In genomic region chr4:154170506-154171150, GRCm38 (mm10) we compare ENCODE assay signal across 8 mouse cellular contexts. TPM values are rescaled to one million over a fixed set of nuclear protein-coding genes. Genes with fewer than 3 reads are reported as not detected.
DNase-seq lines count a peak whose midpoint lies in the region; ATAC-seq and TF ChIP-seq lines count a peak whose summit lies in the region.

Gene Megf6 (plus strand): TSS chr4:154170730.

- peak; percentile 42; the same call in 1 of the 2 replicates for ATAC-seq in hindbrain, postnatal 0 days
- ATAC-seq in lung, embryonic 14.5 days (ENCODE audit: insufficient read depth), result peak; percentile 78
- ATAC-seq in stomach, embryonic 14.5 days (ENCODE audit: insufficient number of reproducible peaks, insufficient read depth, low FRiP score, low read depth), result peak; percentile 83; the same call in 1 of the 2 replicates

- peaks cover 22% of the 10 kb centered on the region; the same call in 1 of the 2 replicates for H3K27me3 ChIP-seq in hindbrain, postnatal 0 days (ENCODE audit: insufficient read depth, low read length)
- peaks cover 48% of the 10 kb centered on the region for H3K27me3 ChIP-seq in lung, embryonic 14.5 days (ENCODE audit: insufficient read depth, low read length)
- H3K27me3 ChIP-seq in stomach, embryonic 14.5 days (ENCODE audit: control insufficient read depth, insufficient read depth, low read length), result peaks cover 18% of the 10 kb centered on the region

- no peaks in the 10 kb centered on the region for H3K9me3 ChIP-seq in hindbrain, postnatal 0 days (ENCODE audit: low read length)
- H3K9me3 ChIP-seq in lung, embryonic 14.5 days (ENCODE audit: low read depth, low read length), result no peaks in the 10 kb centered on the region
- H3K9me3 ChIP-seq in stomach, embryonic 14.5 days (ENCODE audit: control insufficient read depth, low read depth, low read length), result no peaks in the 10 kb centered on the region

- H3K9ac ChIP-seq in hindbrain, postnatal 0 days (replicated peaks; ENCODE audit: low read length), result 0 out of 2 replicates have a peak within 1 kb of the TSS, but pooled peaks have one; percentile 33
- H3K9ac ChIP-seq in lung, embryonic 14.5 days, result peak within 1 kb of the TSS; percentile 23
- H3K9ac ChIP-seq in stomach, embryonic 14.5 days (replicated peaks; ENCODE audit: low read depth, low read length), result peak within 1 kb of the TSS; percentile 21; the same call in 1 of the 2 replicates

- H3K4me3 ChIP-seq in embryonic fibroblast, embryonic 13.5 days (ENCODE audit: insufficient read depth, low read length), result peak within 1 kb of the TSS; percentile 37
- peak within 1 kb of the TSS; percentile 48 for H3K4me3 ChIP-seq in hindbrain, postnatal 0 days (ENCODE audit: low read length)
- H3K4me3 ChIP-seq in lung, embryonic 14.5 days (ENCODE audit: low read depth, low read length), result peak within 1 kb of the TSS; percentile 52
- peak within 1 kb of the TSS; percentile 49 for H3K4me3 ChIP-seq in stomach, embryonic 14.5 days (ENCODE audit: low read depth, low read length)

- 1% methylated on average over 51 of the region's 61 CpGs for WGBS in hindbrain, postnatal 0 days
- WGBS in lung, embryonic 14.5 days, result under 1% methylated on average over 56 of the region's 61 CpGs
- WGBS in stomach, embryonic 14.5 days, result 1% methylated on average over 56 of the region's 61 CpGs

- TF ChIP-seq POLR2A in embryonic fibroblast, embryonic 13.5 days (IDR thresholded peaks at IDR 0.05; ENCODE audit: low read depth, low read length), result no peak

- no peaks in the 10 kb centered on the region for H3K36me3 ChIP-seq in hindbrain, postnatal 0 days (ENCODE audit: insufficient read depth, low read length)
- no peaks in the 10 kb centered on the region for H3K36me3 ChIP-seq in lung, embryonic 14.5 days (ENCODE audit: insufficient read depth)
- no peaks in the 10 kb centered on the region for H3K36me3 ChIP-seq in stomach, embryonic 14.5 days (ENCODE audit: control insufficient read depth, insufficient read depth, low read length)

- TF ChIP-seq CTCF in embryonic fibroblast, embryonic 13.5 days (IDR thresholded peaks at IDR 0.05; ENCODE audit: borderline replicate concordance, insufficient read depth, low read length), result no peak
- TF ChIP-seq CTCF in hindbrain, postnatal 0 days (IDR thresholded peaks at IDR 0.05; ENCODE audit: low read depth), result no peak
- no peak for TF ChIP-seq CTCF in lung, embryonic 14.5 days (IDR thresholded peaks at IDR 0.05; ENCODE audit: low read depth)

- DNase-seq in ovary, postnatal 14 days (ENCODE audit: low spot score), result peak; percentile 44
- DNase-seq in ovary, adult 18-20 months (ENCODE audit: low spot score), result no peak
- DNase-seq in hindbrain, postnatal 0 days (ENCODE audit: low spot score), result peak; percentile 40
- DNase-seq in lung, embryonic 14.5 days, result peak; percentile 72
- no peak for DNase-seq in right cerebral cortex, postnatal 10 days (ENCODE audit: low spot score in 2 of 2)
- DNase-seq in thymus, postnatal 36 days, result no peak

- peak within 1 kb of the TSS; percentile 85 for H3K4me2 ChIP-seq in hindbrain, postnatal 0 days (ENCODE audit: low read depth, low read length)
- peak within 1 kb of the TSS; percentile 88 for H3K4me2 ChIP-seq in lung, embryonic 14.5 days
- peak within 1 kb of the TSS; percentile 99 for H3K4me2 ChIP-seq in stomach, embryonic 14.5 days (replicated peaks; ENCODE audit: low read depth, low read length)

- no peaks in the 10 kb centered on the region for H3K4me1 ChIP-seq in embryonic fibroblast, embryonic 13.5 days (ENCODE audit: control insufficient read depth, insufficient read depth, low read length)
- peaks cover 5% of the 10 kb centered on the region; the same call in 1 of the 2 replicates for H3K4me1 ChIP-seq in hindbrain, postnatal 0 days (ENCODE audit: insufficient read depth, low read length)
- H3K4me1 ChIP-seq in lung, embryonic 14.5 days (ENCODE audit: insufficient read depth), result 0 out of 2 replicates have a peak, but pooled peaks cover 3% of the 10 kb centered on the region
- H3K4me1 ChIP-seq in stomach, embryonic 14.5 days (ENCODE audit: control insufficient read depth, insufficient read depth, low read length), result peaks cover 13% of the 10 kb centered on the region; the same call in 1 of the 2 replicates

- H3K27ac ChIP-seq in embryonic fibroblast, embryonic 13.5 days (ENCODE audit: insufficient read depth, low read length), result no peak within 1 kb of the TSS
- H3K27ac ChIP-seq in hindbrain, postnatal 0 days, result no peak within 1 kb of the TSS
- no peak within 1 kb of the TSS for H3K27ac ChIP-seq in lung, embryonic 14.5 days (ENCODE audit: low read depth)
- no peak within 1 kb of the TSS for H3K27ac ChIP-seq in stomach, embryonic 14.5 days (ENCODE audit: low read length)

RNA-seq across cellular contexts. Expression of gene Megf6, which starts in this region (rescaled TPM):
- 2.3 and 22.7 TPM in 2 replicates for polyA plus RNA-seq in embryonic fibroblast, embryonic 13.5 days (2011; ENCODE audit: insufficient read length, low read depth, missing spikeins)
- 40.5 and 54.8 TPM in 2 replicates for total RNA-seq in hindbrain, postnatal 0 days (2014; rRNA removed)
- polyA plus RNA-seq in hindbrain, postnatal 0 days (2015; fragmentation: Nextera tagmentation; extraction: Ambion mirVana), result 7.0 and 7.2 TPM in 2 replicates
- polyA plus RNA-seq in lung, embryonic 14.5 days (2014; fragmentation: Nextera tagmentation; extraction: Ambion mirVana), result 14.8 and 18.0 TPM in 2 replicates
- polyA plus RNA-seq in stomach, embryonic 14.5 days (2014; fragmentation: Nextera tagmentation; extraction: Ambion mirVana), result 16.8 and 20.9 TPM in 2 replicates

Comparison
In these comparisons a context has a peak if more than half of its experiments do, and no peak if none do; other contexts are left out.
1. DNase-seq: peak in ovary, postnatal 14 days (single experiment), hindbrain, postnatal 0 days (single experiment) and lung, embryonic 14.5 days (single experiment); none in ovary, adult 18-20 months (single experiment), right cerebral cortex, postnatal 10 days (0 of 2) and thymus, postnatal 36 days (0 of 2).
2. Peak in every context shown above with its lines, with median percentiles within 50 percentile points of each other: H3K4me3 ChIP-seq, ATAC-seq, H3K4me2 ChIP-seq and H3K9ac ChIP-seq.